Mouse (Mus musculus): ENCODE data around the gene Metap2. TPM values are rescaled to one million over a fixed set of nuclear protein-coding genes. Genes with fewer than 3 reads are reported as not detected.

Gene Metap2
- polyA plus RNA-seq, 1 experiment from 2014 or later, result 137 TPM

DNA sequence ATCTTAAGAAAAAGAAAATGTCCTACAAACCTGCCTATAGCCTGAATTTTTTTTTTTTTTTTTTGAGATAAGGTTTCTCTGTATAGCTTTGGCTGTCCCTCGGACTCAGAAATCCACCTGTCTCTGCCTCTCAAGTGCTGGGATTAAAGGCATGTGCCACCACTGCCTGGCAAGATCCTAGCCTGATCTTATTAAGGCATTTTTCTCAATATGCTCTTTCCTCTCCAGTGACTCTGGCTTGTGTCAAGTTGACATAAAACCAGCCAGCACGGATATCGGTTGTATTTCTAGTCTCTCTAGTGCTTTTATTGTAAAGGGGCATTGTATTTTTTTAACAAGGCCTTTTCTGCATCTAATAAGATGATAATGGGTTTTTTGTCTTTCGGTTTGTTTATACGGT lies 27.8 kb upstream of the Metap2 start:
- TF ChIP-seq CTCF (IDR thresholded peaks at IDR 0.05) (no peak), EP300 (IDR thresholded peaks at IDR 0.05) (no peak)
- WGBS, result 83% methylated on average over 5 of the region's 5 CpGs
- no peak overlapping the region for H3K4me2 ChIP-seq (replicated peaks; ENCODE audit: low read depth, low read length)
- DNase-seq (ENCODE audit: low spot score), result no peak
- no peaks in the 10 kb centered on the region for H3K36me3 ChIP-seq (ENCODE audit: insufficient read depth, low read length)
- H3K4me1 ChIP-seq (ENCODE audit: insufficient read depth, low read depth, low read length), result no peaks in the 10 kb centered on the region
- H3K27ac ChIP-seq (ENCODE audit: low read length), result no peak overlapping the region
- H3K4me3 ChIP-seq (ENCODE audit: low read depth, low read length), result no peak overlapping the region
- ATAC-seq, result no peak
- H3K27me3 ChIP-seq (replicated peaks; ENCODE audit: insufficient read depth, low read length), result no peaks in the 10 kb centered on the region
- H3K9ac ChIP-seq (replicated peaks; ENCODE audit: low read depth), result no peak overlapping the region
- H3K9me3 ChIP-seq (ENCODE audit: low read length), result no peaks in the 10 kb centered on the region

DNA sequence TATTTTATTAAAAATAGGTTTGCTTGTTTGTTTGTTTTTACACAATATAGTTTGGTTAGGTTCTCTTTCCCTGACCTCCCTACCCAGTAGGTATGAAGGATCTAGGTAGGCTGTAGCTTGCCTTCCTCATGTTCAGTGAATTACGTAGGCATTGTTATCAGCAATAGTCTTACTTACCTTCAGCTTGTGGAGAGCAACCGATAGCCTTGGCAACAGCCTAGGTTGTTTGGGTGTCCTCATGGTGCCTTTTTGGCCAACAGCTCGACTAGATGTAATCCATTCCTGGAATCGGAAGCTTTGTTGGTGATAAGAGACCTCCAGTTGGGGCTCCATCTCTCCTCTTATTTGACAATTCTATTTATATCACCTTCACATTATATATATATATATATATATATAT lies 24.3 kb upstream of the Metap2 start:
- Histone ChIP-seq H3K4me1 (ENCODE audit: insufficient read depth, low read depth, low read length) (no peaks in the 10 kb centered on the region; the same call in 1 of the 2 replicates), H3K4me2 (replicated peaks; ENCODE audit: low read depth, low read length) (no peak overlapping the region), H3K4me3 (ENCODE audit: low read depth, low read length) (no peak overlapping the region), H3K27me3 (replicated peaks; ENCODE audit: insufficient read depth, low read length) (no peaks in the 10 kb centered on the region), H3K27ac (ENCODE audit: low read length) (no peak overlapping the region), H3K36me3 (ENCODE audit: insufficient read depth, low read length) (no peaks in the 10 kb centered on the region), H3K9ac (replicated peaks; ENCODE audit: low read depth) (no peak overlapping the region), H3K9me3 (ENCODE audit: low read length) (no peaks in the 10 kb centered on the region)
- WGBS, result 86% methylated on average over 4 of the region's 4 CpGs
- DNase-seq (ENCODE audit: low spot score), result no peak
- no peak for ATAC-seq
- TF ChIP-seq EP300 (IDR thresholded peaks at IDR 0.05) (no peak), CTCF (IDR thresholded peaks at IDR 0.05) (no peak)

DNA sequence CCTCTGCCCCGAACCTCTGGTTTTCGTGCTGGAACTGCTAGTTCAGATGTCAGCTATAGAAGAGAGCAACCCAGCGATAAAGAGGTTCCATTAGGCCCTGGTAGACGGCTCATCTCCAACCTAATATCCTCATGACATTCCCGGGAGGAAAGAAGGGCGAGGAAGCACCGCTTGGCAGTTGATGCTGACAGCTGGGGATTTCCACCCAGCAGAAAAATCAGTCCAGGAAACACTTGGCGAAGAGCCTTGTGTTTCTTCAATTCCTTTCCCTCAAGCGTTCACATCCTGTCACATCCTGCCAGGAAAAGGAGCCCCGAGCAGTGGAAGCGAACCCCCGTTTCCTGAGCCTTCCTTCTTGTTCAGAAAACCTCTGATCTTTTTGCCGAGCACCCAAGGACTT lies 22.3 kb upstream of the Metap2 start:
- no peaks in the 10 kb centered on the region for H3K27me3 ChIP-seq (replicated peaks; ENCODE audit: insufficient read depth, low read length)
- WGBS, result 35% methylated on average over 13 of the region's 13 CpGs
- H3K36me3 ChIP-seq (ENCODE audit: insufficient read depth, low read length), result no peaks in the 10 kb centered on the region
- TF ChIP-seq EP300 (IDR thresholded peaks at IDR 0.05) (no peak), CTCF (IDR thresholded peaks at IDR 0.05) (no peak)
- H3K4me3 ChIP-seq (ENCODE audit: low read depth, low read length), result no peak overlapping the region
- DNase-seq (ENCODE audit: low spot score) (peak; percentile 47), ATAC-seq (peak; percentile 63; the same call in 1 of the 2 replicates)
- H3K4me2 ChIP-seq (replicated peaks; ENCODE audit: low read depth, low read length), result peak overlapping the region; percentile 30
- H3K27ac ChIP-seq (ENCODE audit: low read length), result peak overlapping the region; percentile 52
- H3K9ac ChIP-seq (replicated peaks; ENCODE audit: low read depth), result no peak overlapping the region
- H3K4me1 ChIP-seq (ENCODE audit: insufficient read depth, low read depth, low read length), result no peaks in the 10 kb centered on the region; the same call in 1 of the 2 replicates
- H3K9me3 ChIP-seq (ENCODE audit: low read length), result no peaks in the 10 kb centered on the region

DNA sequence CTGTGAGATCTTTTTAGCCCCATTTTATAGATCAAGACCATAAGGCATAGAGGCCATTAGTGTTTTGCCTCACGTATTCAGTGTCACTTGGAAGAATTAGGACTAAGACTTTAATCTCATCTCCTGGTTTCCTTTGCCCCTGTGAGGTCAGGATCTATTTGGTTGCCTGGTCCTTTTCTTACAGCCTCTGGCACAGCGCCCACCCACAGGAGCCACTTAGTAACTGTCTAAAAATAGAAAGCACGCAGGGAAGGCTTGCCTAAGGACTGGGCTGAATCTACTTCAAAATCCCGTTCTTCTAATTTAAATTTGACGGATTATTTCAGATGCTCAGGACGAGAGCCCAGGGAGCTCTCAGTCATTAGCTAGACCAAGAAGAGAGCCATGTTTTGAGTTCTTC lies 21.8 kb upstream of the Metap2 start:
- H3K27ac ChIP-seq (ENCODE audit: low read length), result no peak overlapping the region; the same call in 1 of the 2 replicates
- no peak overlapping the region for H3K9ac ChIP-seq (replicated peaks; ENCODE audit: low read depth)
- H3K4me1 ChIP-seq (ENCODE audit: insufficient read depth, low read depth, low read length), result no peaks in the 10 kb centered on the region; the same call in 1 of the 2 replicates
- H3K27me3 ChIP-seq (replicated peaks; ENCODE audit: insufficient read depth, low read length), result no peaks in the 10 kb centered on the region
- H3K36me3 ChIP-seq (ENCODE audit: insufficient read depth, low read length), result no peaks in the 10 kb centered on the region
- peak overlapping the region; percentile 30; the same call in 1 of the 2 replicates for H3K4me2 ChIP-seq (replicated peaks; ENCODE audit: low read depth, low read length)
- H3K9me3 ChIP-seq (ENCODE audit: low read length), result no peaks in the 10 kb centered on the region
- DNase-seq (ENCODE audit: low spot score) (peak; percentile 78), ATAC-seq (peak; percentile 86)
- 16% methylated on average over 6 of the region's 6 CpGs for WGBS
- H3K4me3 ChIP-seq (ENCODE audit: low read depth, low read length), result no peak overlapping the region
- TF ChIP-seq EP300 (IDR thresholded peaks at IDR 0.05) (no peak), CTCF (IDR thresholded peaks at IDR 0.05) (no peak)

DNA sequence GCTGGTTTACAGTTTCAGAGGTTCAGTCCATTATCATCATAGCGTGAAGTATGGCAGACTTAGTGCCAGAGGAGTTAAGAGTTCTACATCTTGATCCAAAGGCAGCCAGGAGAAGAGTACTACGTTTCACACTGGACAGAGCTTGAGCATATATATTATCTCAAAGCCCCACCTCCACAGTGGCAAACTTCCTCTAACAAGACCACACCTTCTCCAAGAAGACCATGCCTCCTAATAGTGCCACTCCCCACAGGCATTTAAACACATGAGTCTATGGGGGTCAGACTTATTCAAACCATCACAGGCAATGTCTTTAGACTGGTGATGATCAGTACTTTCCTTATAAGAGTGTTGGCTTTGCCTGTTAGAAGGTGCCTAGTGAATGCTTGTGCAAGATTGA lies 21.2 kb upstream of the Metap2 start:
- Histone ChIP-seq H3K9me3 (ENCODE audit: low read length) (no peaks in the 10 kb centered on the region), H3K27ac (ENCODE audit: low read length) (no peak overlapping the region), H3K4me1 (ENCODE audit: insufficient read depth, low read depth, low read length) (no peaks in the 10 kb centered on the region; the same call in 1 of the 2 replicates), H3K4me2 (replicated peaks; ENCODE audit: low read depth, low read length) (no peak overlapping the region), H3K36me3 (ENCODE audit: insufficient read depth, low read length) (no peaks in the 10 kb centered on the region), H3K4me3 (ENCODE audit: low read depth, low read length) (no peak overlapping the region), H3K27me3 (replicated peaks; ENCODE audit: insufficient read depth, low read length) (no peaks in the 10 kb centered on the region), H3K9ac (replicated peaks; ENCODE audit: low read depth) (no peak overlapping the region)
- no peak for TF ChIP-seq EP300 (IDR thresholded peaks at IDR 0.05)
- TF ChIP-seq CTCF (IDR thresholded peaks at IDR 0.05), result no peak
- 51% methylated on average over 2 of the region's 2 CpGs for WGBS
- ATAC-seq (0 out of 2 replicates have a peak, but pooled peaks have one; percentile 9), DNase-seq (ENCODE audit: low spot score) (no peak)

DNA sequence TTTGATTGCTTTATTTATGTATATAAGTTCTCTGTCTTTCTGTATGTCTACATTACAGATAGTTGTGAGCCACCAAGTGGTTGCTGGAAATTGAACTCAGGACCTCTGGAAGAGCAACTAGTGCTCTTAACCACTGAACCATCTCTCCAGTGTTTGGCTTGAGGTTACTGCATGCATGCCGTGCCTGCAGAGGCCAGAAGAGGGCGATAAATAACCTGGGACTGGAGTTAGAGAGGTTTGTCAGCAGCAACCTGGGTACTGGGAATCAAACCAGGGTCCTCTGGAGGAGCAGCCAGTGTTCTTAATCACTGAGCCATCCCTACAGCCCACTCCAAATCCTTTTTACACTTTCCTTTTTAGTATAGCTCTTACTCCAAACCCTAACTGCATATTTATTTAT lies 19.9 kb upstream of the Metap2 start:
- Histone ChIP-seq H3K36me3 (ENCODE audit: insufficient read depth, low read length) (no peaks in the 10 kb centered on the region), H3K9me3 (ENCODE audit: low read length) (no peaks in the 10 kb centered on the region), H3K27me3 (replicated peaks; ENCODE audit: insufficient read depth, low read length) (no peaks in the 10 kb centered on the region), H3K9ac (replicated peaks; ENCODE audit: low read depth) (no peak overlapping the region), H3K4me3 (ENCODE audit: low read depth, low read length) (no peak overlapping the region), H3K4me1 (ENCODE audit: insufficient read depth, low read depth, low read length) (no peaks in the 10 kb centered on the region; the same call in 1 of the 2 replicates), H3K4me2 (replicated peaks; ENCODE audit: low read depth, low read length) (no peak overlapping the region), H3K27ac (ENCODE audit: low read length) (no peak overlapping the region)
- 69% methylated on average over 2 of the region's 2 CpGs for WGBS
- ATAC-seq, result no peak
- no peak for DNase-seq (ENCODE audit: low spot score)
- TF ChIP-seq EP300 (IDR thresholded peaks at IDR 0.05) (no peak), CTCF (IDR thresholded peaks at IDR 0.05) (peak; percentile 19; the same call in 1 of the 2 replicates)
